Comparison of ENCODE assay signal across 34 mouse cellular contexts in the genomic region with DNA sequence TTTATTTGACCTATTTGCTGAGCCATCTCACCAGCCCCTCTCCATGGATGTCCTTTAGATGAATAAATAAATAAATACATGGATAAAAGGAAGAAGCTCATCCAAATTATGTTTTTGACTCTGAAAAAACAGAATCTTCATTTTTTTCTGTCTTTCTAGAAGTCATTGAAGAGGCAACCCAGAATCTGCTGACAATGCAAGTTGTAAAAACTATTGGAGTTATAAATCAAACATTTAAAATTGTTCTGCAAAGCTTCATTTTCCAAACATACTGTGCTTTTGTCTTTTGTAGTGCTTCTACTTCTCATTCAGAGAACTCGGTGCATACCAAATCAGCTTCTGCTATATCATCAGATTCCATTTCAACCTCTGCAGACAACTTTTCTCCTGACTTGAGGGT.
"Had no signal": no experiment of that assay in that cellular context is flagged by ENCODE, and none has a peak within 500 bp of the region (broad histone marks: within the 10 kb centered on the region; RNA-seq: fewer than 3 reads in every experiment).

No protein-coding gene starts in this region.

- H3K4me3 ChIP-seq: heart, embryonic 12.5 days; heart, embryonic 13.5 days; heart, embryonic 15.5 days; hindbrain, embryonic 10.5 days; hindbrain, embryonic 12.5 days; hindbrain, embryonic 13.5 days; hindbrain, embryonic 15.5 days; intestine, embryonic 15.5 days; kidney, embryonic 15.5 days; layer of hippocampus, adult 2 months; left cerebral cortex, adult 2 months had no signal

- DNase-seq: heart, postnatal 10 days; heart, postnatal 14 days; heart, postnatal 36 days; heart, postnatal 4 days; kidney, adult 11 months; kidney, adult 18-20 months; kidney, adult 2 months; kidney, adult 8-10 months; kidney, adult 9 months; kidney, postnatal 10 days; kidney, postnatal 14 days; kidney, postnatal 25 days; kidney, postnatal 36 days; kidney, postnatal 4 days; layer of hippocampus, adult 9-11 months; layer of hippocampus, postnatal 36 days had no signal

- H3K4me1 ChIP-seq: hindbrain, embryonic 10.5 days; hindbrain, embryonic 12.5 days; hindbrain, embryonic 13.5 days; hindbrain, embryonic 15.5 days; intestine, embryonic 15.5 days; kidney, embryonic 15.5 days had no signal

- H3K9ac ChIP-seq: heart, embryonic 12.5 days; heart, embryonic 13.5 days; heart, embryonic 15.5 days; hindbrain, embryonic 12.5 days; hindbrain, embryonic 13.5 days; hindbrain, embryonic 14.5 days; hindbrain, embryonic 15.5 days; intestine, embryonic 15.5 days; kidney, embryonic 15.5 days had no signal

- H3K27ac ChIP-seq: heart, embryonic 13.5 days; heart, embryonic 15.5 days; hindbrain, embryonic 10.5 days; hindbrain, embryonic 12.5 days; hindbrain, embryonic 13.5 days; hindbrain, embryonic 14.5 days; hindbrain, embryonic 15.5 days; hindbrain, postnatal 0 days; intestine, embryonic 15.5 days; kidney, embryonic 15.5 days; kidney, postnatal 0 days; layer of hippocampus, adult 2 months; left cerebral cortex, adult 2 months had no signal

- H3K4me2 ChIP-seq: heart, embryonic 12.5 days; heart, embryonic 13.5 days; heart, embryonic 15.5 days; hindbrain, embryonic 12.5 days; hindbrain, embryonic 13.5 days; hindbrain, embryonic 14.5 days; hindbrain, embryonic 15.5 days; intestine, embryonic 15.5 days; kidney, embryonic 15.5 days had no signal

- H3K9me3 ChIP-seq: heart, embryonic 12.5 days; hindbrain, embryonic 12.5 days; hindbrain, embryonic 15.5 days; intestine, embryonic 15.5 days had no signal

- ATAC-seq: hindbrain, embryonic 16.5 days; hindbrain, postnatal 0 days; inflammation-experienced regulatory T-cells, adult 6 months; intestine, embryonic 15.5 days; intestine, embryonic 16.5 days; intestine, postnatal 0 days had no signal

- H3K27me3 ChIP-seq: heart, embryonic 12.5 days; heart, embryonic 13.5 days; heart, embryonic 15.5 days; hindbrain, embryonic 12.5 days; hindbrain, embryonic 13.5 days; hindbrain, embryonic 15.5 days; intestine, embryonic 15.5 days; kidney, embryonic 15.5 days had no signal
